Mouse (Mus musculus): ENCODE measurements around the gene Pla2g5.

DNA sequence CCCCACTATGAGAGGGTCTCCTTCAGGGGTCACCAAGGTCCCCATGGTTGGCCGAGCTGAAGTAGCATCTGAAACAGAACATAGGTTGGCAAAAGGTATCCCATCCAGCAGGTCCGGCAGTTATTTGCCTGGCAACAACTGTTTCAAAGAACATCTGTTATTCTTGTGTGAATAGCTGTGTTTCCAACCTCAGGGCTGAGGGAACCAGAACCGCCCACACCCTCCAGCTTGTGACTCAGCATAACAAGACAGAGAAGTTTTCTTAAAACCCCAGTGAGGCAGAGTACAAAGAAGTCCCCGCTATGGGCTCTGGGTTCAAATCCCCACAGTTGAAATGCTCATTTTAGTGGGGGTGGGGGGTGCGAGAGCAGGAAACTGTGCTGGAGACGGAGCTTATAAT is 81.2 kb downstream of the Pla2g5 start:
- no peak for TF ChIP-seq CTCF (IDR thresholded peaks at IDR 0.05; ENCODE audit: borderline replicate concordance, insufficient read depth, low read length)
- no peak for TF ChIP-seq POLR2A (IDR thresholded peaks at IDR 0.05; ENCODE audit: low read depth, low read length)

Data from embryonic fibroblast, embryonic 13.5 days (primary cell).